Mouse (Mus musculus) brown adipose tissue, adult 24 weeks (tissue): ENCODE measurements at regions not wholly inside any gene's neighbourhood (a gene's known extent, or its start where the extent isn't known, plus 50 kb on each side); places are given as distances from the start of the nearest gene placed in this dataset.

Source experiments
- H3K27ac ChIP-seq: fragments of 200-500 bp; replicated peaks from 2 replicates; pipeline ENCODE4 v1.5.1; 2012; ENCODE audit warnings: low read depth, mild to moderate bottlenecking, low read length
- H3K4me1 ChIP-seq: fragments of 200-500 bp; 2 replicates; pipeline ENCODE4 v1.6.1; 2012; ENCODE audit warnings: low read length, mixed read lengths; ENCODE audit not compliant: control insufficient read depth, insufficient read depth, insufficient read length
- H3K4me3 ChIP-seq: fragments of 200-500 bp; 2 replicates; pipeline ENCODE4 v1.5.1; 2012; ENCODE audit warnings: low read depth, mild to moderate bottlenecking, low read length, moderate library complexity; ENCODE audit not compliant: insufficient read depth

DNA sequence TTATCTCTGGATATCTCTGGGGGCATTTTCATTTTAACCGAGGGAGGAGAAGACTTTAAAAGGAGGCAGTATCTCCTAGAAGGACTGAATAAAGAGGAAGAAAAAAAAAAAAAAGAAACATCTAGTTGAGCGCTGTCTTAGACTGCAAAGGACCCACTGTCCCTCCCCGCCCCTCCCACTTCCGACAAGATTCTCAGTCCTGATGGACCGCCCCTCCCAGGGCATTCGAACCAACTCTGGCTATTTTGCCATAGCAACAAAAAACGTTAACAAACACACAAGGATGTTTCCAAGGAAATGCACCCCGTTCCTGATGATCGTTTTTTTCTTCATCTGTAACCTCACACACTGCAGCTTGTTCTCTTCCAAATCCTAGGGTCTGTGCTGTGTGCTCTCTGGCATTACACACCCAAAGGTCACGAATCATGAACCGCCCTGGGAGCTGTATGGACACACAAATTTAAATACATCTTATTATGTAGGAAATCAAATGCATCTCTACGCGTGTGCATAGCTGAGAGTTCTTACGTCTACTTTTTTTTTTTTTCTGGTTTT, 75.8 kb downstream of the Rnd3 start:
- H3K27ac ChIP-seq, result no peak overlapping the region
- no peak overlapping the region for H3K4me3 ChIP-seq

DNA sequence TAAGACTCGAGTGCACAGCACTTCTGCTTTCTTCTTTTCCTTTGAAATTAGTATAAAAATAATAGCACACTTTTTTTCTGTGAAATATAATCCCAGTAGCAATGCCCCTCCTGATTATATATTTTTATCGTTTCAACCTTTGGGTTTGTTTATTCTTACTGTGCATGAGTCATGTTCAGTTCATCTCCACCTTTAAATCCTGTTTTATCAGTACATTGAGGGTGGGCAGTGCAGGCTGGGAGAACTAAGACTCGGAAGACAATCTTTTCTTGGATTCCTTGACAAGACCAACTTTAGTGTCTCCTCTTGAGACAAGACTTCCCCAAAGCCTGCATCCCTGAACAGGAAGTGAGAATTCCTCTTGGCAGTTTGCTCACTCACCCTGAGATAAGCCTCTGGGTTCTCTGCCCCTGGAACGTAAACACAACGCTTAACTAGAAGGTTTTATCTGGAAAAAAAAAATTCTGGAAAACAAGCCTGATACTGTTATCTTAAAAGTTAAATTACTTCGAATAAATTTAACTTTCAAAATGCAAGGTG, 76.5 kb downstream of the Rnd3 start:
- H3K27ac ChIP-seq, result no peak overlapping the region
- no peaks in the 10 kb centered on the region for H3K4me1 ChIP-seq
- no peak overlapping the region for H3K4me3 ChIP-seq

More for the DNA sequence above, 75.8 kb downstream of the Rnd3 start:
- no peaks in the 10 kb centered on the region for H3K4me1 ChIP-seq

DNA sequence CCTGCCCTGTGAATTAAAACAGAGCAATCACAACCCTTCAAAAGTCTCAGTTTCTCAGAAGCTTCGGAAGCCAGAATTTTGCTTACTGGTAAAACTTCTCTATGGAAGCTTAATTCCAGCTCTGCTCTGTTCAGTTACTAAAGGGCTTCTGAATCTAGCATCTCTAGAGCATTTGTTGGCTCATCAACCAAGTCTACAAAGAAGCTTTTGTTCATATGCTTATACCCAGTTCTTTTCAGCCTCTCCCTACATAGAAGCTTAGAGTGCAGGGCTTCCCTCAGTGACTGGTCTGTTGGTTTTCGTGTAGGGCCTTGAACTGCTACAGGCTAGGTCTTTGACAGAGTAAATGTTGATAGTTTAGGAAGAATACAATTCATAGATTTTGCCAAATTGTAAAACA, 78.0 kb downstream of the Rnd3 start:
- H3K4me3 ChIP-seq, result no peak overlapping the region
- H3K27ac ChIP-seq, result no peak overlapping the region
- no peaks in the 10 kb centered on the region; the same call in 1 of the 2 replicates for H3K4me1 ChIP-seq

DNA sequence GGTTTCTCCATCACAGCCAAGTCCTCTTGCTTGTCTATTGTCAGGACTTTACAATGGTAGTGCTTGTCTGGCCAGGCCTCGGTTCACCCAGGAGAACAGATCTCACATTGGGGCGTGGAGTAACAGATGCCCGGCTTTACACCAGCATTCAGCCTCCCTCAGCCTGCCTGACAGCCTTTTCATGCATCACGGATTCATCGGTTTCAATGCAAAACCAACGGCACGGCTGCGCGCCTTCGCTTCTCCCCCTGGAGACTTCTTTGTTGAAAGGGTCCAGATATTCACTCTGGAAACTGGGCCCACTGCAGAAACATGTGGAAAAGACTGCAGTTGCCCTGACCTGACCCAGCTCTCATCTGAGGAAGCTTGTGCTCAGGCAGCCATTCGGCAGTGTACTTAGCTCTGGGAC, 82.5 kb downstream of the Rnd3 start:
- Histone ChIP-seq H3K27ac (no peak overlapping the region), H3K4me3 (no peak overlapping the region), H3K4me1 (no peaks in the 10 kb centered on the region; the same call in 1 of the 2 replicates)

DNA sequence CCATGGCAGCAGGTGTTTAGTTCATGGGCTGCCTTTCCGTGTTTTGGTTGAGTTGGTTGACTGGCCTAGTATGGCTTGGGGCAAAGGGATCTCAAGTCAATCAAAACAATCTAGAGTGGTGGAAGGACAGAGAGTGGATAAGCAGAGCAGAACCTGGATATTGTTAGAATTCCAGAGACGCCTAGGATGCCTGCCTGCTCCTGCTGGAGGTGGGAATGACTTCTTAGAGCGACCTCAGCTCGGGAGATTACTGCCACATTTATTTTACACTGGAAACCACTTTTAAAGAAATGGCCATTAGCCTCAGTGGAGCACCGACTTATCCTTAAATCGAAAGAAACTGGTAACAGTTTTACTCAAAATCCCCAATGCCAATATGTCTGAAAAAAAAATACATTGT, 83.1 kb downstream of the Rnd3 start:
- Histone ChIP-seq H3K4me1 (no peaks in the 10 kb centered on the region; the same call in 1 of the 2 replicates), H3K27ac (no peak overlapping the region), H3K4me3 (no peak overlapping the region)

DNA sequence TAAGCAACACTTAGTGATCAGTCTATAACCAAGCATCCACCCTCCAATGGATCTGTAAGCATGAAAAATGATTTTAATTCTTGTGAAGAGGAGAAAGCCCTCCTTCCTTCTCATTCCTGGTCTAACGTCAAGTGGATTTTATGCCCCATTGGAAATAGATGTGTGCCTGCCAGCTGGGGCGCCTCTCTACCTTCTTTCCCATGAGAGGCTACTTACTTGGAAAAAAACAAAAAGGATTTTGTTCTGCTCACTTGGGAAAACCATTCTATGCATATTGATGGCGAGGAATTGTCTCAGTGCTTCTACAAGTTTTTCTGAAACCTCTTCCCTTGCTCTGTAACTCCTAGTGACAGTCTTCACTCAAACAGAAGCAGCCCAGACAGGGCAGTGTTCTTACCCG, 84.1 kb downstream of the Rnd3 start:
- Histone ChIP-seq H3K27ac (no peak overlapping the region), H3K4me3 (no peak overlapping the region), H3K4me1 (no peaks in the 10 kb centered on the region; the same call in 1 of the 2 replicates)

DNA sequence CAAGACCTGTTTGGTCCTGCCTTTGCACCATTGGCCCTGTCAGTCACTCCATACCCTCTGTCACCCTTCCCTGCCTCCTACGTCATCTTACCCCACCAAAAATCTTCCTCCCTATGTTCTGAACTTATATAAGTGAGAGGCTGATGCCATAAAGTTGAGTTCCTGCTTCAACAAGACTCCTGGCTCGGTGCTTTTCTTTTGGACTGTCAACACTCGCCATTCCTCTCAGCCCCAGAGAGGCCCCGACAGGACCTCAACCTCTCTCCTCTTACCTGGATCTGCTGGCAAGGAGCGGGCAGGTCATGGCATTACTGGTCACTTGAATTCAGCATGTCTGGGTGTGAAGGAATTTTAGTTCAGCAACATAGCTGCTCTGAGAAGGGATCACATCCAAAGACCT, 86.9 kb downstream of the Rnd3 start:
- H3K4me3 ChIP-seq, result no peak overlapping the region
- H3K4me1 ChIP-seq, result no peaks in the 10 kb centered on the region; the same call in 1 of the 2 replicates
- H3K27ac ChIP-seq, result no peak overlapping the region

DNA sequence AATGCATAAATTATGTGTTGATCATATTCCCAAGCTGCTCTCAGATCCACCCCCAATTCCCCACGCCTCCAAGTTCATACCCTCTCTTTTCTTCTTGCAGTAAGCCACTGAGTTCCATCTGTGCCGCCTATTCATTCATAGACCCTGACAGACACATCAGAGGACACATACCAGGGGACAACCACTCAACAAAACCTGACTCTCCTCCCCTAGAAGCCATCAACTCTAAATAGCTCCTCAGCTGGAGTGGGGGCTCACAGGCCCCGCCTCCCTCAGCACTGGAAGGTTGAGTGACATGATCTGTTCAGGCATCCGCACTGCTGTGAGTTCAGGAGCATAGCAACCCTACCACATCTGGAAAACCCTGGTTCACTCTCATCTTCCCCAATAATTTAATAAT, 90.8 kb downstream of the Rnd3 start:
- Histone ChIP-seq H3K4me3 (no peak overlapping the region), H3K27ac (no peak overlapping the region), H3K4me1 (0 out of 2 replicates have a peak, but pooled peaks cover 4% of the 10 kb centered on the region)

DNA sequence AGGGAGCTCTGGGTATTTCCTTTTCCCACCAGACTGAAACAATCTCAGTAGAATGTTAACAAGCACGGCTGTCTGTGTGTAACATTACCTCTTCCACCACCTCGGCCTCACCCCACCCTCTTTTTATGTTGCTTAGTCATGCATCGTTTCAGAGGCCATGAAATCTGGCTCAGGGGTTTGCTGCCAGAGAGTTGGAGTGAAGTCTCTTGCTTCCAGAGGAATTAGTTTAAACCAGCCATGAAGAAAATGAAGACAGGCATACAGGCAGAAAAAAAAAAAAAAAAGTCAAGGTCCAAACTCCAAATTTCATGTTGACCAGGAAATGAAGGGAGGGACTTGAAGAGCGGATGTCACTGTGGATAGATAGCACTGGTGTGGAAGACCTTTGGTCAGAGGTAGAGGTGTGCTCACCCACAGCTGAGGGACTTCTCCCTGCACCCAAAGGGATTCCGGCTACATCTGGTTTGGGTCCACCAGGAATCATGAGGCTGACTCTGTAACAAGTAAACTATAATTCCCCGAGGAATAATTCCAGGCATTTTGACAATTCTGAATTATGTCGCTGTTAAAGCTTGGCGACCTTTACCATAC, 92.7 kb downstream of the Rnd3 start:
- 0 out of 2 replicates have a peak, but pooled peaks cover 4% of the 10 kb centered on the region for H3K4me1 ChIP-seq
- H3K27ac ChIP-seq, result peak overlapping the region; percentile 51
- H3K4me3 ChIP-seq, result peak overlapping the region; percentile 13; the same call in 1 of the 2 replicates

DNA sequence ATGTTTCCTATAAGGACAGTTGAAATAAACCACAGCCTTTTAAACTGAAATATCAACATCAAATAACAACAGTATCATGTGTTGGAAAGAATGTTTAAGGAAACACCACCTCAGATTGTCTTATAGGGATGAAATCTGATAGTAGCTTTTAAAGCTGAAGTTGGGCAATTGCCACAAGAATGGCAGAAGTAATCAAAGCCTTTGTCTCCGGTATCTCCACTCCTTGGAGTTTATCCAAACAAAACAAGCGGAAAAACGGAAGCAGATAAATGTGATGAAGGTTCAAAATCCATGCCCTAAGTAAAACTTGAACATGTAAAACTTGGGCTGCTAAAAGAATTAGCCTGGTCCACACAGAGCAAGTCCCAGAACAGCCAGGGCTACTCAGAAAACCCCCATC, 93.6 kb downstream of the Rnd3 start:
- H3K27ac ChIP-seq, result no peak overlapping the region
- 0 out of 2 replicates have a peak, but pooled peaks cover 4% of the 10 kb centered on the region for H3K4me1 ChIP-seq
- H3K4me3 ChIP-seq, result no peak overlapping the region

DNA sequence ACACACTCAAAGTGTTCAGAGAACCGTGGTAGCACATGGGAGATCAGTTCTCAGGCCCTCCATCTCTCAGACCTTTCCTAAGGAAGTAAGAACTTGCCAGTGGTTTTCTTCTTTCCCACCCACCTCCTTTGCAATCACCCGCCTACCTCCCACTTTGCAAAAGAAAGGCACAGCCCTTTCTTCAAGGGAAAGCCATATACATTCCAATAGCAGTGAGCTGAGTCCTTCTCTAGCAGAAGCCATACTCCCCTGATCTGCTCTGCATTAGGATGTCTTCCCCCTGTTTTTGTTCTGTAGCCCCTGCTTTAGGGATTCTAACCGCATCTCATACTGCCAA, 99.1 kb downstream of the Rnd3 start:
- Histone ChIP-seq H3K4me1 (no peaks in the 10 kb centered on the region), H3K27ac (no peak overlapping the region), H3K4me3 (no peak overlapping the region)

DNA sequence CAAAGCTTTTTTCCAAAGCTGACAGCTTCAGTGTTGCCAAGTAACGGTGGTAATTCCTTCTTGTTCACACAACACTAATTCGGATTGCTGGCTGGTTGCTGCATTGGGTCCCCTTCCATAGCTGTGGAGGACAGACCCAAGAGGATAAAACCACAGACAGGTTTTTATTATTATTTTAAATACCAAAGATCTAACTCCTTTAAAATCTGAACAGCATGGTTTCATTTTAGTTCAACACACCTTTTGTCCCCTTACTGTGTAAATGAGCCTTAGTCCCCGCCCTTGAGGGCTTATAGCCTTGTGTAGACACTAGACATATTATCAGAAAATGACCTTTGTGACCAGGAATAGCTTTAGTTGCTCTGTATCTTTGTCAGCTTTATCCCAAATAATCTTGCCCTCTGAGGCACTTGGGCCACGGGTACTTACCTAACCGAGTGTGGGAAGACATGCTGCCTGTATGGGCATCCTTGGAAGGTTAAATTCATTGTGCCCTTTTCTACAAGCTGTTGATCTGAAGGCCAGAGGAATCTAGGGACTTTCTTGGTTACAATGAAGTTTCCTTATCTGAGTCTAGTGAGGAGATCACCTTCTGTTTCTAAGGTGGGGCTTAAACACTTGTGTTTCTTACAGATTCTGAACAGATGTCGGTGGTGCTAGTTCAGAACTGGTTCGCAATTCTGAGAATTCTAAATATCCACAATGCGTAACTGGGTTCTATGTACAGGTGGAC, 99.6 kb downstream of the Rnd3 start:
- Histone ChIP-seq H3K4me3 (no peak overlapping the region), H3K4me1 (no peaks in the 10 kb centered on the region), H3K27ac (no peak overlapping the region)

DNA sequence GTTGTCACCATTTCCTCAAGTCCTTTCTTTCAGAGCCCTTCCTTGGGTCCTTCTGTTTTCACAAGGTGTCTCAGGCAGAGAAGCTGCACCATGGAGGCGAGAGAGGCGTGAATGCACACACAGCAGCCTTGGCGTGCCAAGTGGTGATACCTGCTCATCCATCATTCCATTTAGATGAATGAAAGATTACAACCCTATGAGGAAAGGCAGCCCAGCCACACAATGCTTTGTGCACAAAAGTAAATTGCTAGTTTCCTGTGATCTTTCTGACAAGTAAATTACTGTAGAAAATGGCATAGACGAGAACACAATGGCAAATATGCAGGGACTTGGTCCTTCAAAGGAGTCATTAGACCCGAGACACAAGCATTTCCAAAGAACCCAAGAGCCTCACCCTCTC, 101.4 kb downstream of the Rnd3 start:
- Histone ChIP-seq H3K4me1 (no peaks in the 10 kb centered on the region), H3K27ac (no peak overlapping the region), H3K4me3 (no peak overlapping the region)

DNA sequence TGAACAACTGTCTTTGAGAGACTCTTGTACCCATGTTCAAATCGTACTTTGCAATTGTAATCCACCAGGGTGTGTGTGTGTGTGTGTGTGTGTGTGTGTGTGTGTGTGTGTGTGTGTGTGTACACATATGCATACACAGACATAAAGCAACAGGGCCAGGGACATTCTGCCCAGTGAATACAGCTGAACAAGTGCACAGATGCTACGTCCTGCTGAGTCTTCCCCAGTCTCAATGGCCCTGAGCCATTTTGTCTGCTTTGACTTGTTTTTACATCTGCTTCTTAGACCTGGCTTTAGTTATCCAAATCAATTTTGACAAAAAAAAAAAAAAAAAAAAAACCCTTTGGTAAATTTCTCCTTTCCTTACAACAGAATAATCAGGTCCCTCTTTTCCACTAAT, 103.3 kb downstream of the Rnd3 start:
- no peaks in the 10 kb centered on the region for H3K4me1 ChIP-seq
- H3K27ac ChIP-seq, result no peak overlapping the region

DNA sequence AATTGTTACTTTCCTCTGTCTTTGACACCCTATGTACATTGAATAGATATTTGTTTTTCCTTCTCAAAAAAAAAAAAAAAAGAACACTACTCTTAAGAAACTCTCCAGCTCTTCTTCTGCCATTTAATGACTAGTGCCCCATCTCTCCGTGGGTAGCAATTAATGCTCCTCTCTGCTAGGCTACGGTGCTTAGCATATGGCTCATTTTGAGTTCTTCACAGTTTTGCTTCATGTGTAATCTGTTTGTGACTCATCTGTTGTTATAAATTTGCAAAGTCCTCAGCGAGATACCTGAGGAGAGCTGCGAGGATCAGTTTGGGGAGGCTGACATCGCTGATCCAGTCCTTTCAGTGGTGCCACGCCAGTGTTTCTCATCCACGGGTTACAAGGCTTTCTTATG, 107.8 kb downstream of the Rnd3 start:
- Histone ChIP-seq H3K4me1 (no peaks in the 10 kb centered on the region), H3K27ac (no peak overlapping the region), H3K4me3 (no peak overlapping the region)

More for the DNA sequence above, 103.3 kb downstream of the Rnd3 start:
- no peak overlapping the region for H3K4me3 ChIP-seq

DNA sequence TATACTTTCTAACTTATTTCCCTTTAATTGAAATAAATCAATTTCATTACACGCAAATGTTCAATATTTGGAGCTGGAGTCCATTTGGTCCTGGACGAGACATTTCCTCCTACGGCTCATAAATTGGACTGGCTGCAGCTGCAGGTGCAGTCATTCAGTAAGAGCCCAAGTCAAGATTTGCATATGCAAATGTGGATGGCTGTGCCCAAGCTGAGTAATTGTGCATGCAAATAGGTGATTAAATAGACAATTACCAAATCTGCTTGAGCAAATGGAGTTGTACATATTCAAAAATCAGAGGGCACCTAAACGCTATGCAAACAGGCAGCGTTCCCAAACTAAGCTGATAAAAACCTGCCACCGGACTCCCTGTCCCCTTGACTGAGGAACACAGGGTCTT, 110.2 kb downstream of the Rnd3 start:
- no peaks in the 10 kb centered on the region for H3K4me1 ChIP-seq
- no peak overlapping the region for H3K27ac ChIP-seq
- no peak overlapping the region for H3K4me3 ChIP-seq
